ENCODE assay signal across 21 mouse cellular contexts in the genomic region with DNA sequence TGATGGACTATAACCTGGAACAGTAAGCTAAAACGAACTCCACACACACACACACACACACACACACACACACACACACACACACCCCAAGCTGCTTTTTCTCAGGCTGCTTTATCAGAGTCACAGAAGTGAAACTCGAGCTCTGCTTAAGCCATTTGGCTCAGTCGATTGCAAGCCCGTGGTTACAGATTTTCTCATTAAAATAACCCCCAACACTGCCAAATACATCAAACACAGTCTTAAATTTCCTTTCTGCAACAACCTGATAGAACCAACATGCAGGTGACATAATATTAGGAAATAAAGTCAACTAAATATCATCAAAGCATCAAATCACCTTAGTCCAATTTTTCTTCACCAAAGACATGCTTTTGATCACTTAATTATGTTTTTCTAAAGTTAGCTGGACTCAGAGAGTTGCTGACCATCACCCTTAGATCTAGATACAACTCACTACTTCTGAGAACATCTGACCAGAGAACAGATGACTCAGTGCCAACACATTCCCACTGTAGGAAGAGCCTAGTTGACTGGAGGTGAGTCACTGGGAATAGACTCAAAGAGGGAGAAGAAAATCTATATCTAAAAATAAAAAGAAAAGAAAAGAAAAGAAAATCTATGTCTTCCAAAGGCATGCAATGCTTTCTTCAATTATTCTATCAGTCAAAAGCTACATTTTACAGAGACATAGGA.
"Had no signal": no experiment of that assay in that cellular context is flagged by ENCODE, and none has a peak within 500 bp of the region (broad histone marks: within the 10 kb centered on the region; RNA-seq: fewer than 3 reads in every experiment).

No protein-coding gene starts in this region.

- H3K4me2 ChIP-seq: kidney, embryonic 15.5 days; limb, embryonic 12.5 days; limb, embryonic 15.5 days; liver, embryonic 11.5 days; lung, embryonic 14.5 days; midbrain, embryonic 12.5 days; midbrain, embryonic 15.5 days; neural tube, embryonic 13.5 days had no signal

- DNase-seq: kidney, adult 8-10 months; kidney, postnatal 10 days; kidney, postnatal 36 days; left cerebral cortex, postnatal 4 days; liver, postnatal 0 days; lung, embryonic 14.5 days; right cerebral cortex, adult 18-20 months; right cerebral cortex, postnatal 14 days; thymus, adult 18-20 months; thymus, postnatal 14 days; thymus, postnatal 4 days had no signal

- H3K4me1 ChIP-seq: midbrain, embryonic 12.5 days; midbrain, embryonic 15.5 days; neural tube, embryonic 13.5 days had no signal

- H3K9ac ChIP-seq: kidney, embryonic 15.5 days; limb, embryonic 12.5 days; limb, embryonic 15.5 days; liver, embryonic 14.5 days; liver, postnatal 0 days; lung, embryonic 14.5 days; midbrain, embryonic 12.5 days; midbrain, embryonic 15.5 days; neural tube, embryonic 13.5 days had no signal

- ATAC-seq: liver, postnatal 0 days; lung, postnatal 0 days; midbrain, embryonic 15.5 days had no signal

- H3K36me3 ChIP-seq: kidney, embryonic 15.5 days; limb, embryonic 12.5 days; limb, embryonic 15.5 days; midbrain, embryonic 12.5 days; midbrain, embryonic 15.5 days; neural tube, embryonic 13.5 days had no signal

- H3K27me3 ChIP-seq: kidney, embryonic 15.5 days; limb, embryonic 12.5 days; limb, embryonic 15.5 days; midbrain, embryonic 12.5 days; midbrain, embryonic 15.5 days; neural tube, embryonic 13.5 days had no signal

- H3K4me3 ChIP-seq: kidney, embryonic 15.5 days; limb, embryonic 12.5 days; limb, embryonic 15.5 days; midbrain, embryonic 12.5 days; midbrain, embryonic 15.5 days; neural tube, embryonic 13.5 days had no signal

- H3K9me3 ChIP-seq: limb, embryonic 12.5 days; limb, embryonic 15.5 days; midbrain, embryonic 12.5 days; midbrain, embryonic 15.5 days; neural tube, embryonic 13.5 days had no signal

- H3K27ac ChIP-seq: kidney, embryonic 15.5 days; limb, embryonic 12.5 days; limb, embryonic 15.5 days; liver, embryonic 14.5 days; macrophage; midbrain, embryonic 12.5 days; midbrain, embryonic 15.5 days; neural tube, embryonic 13.5 days had no signal
